Comparison of ENCODE assay signal across 18 mouse cellular contexts in the genomic region with DNA sequence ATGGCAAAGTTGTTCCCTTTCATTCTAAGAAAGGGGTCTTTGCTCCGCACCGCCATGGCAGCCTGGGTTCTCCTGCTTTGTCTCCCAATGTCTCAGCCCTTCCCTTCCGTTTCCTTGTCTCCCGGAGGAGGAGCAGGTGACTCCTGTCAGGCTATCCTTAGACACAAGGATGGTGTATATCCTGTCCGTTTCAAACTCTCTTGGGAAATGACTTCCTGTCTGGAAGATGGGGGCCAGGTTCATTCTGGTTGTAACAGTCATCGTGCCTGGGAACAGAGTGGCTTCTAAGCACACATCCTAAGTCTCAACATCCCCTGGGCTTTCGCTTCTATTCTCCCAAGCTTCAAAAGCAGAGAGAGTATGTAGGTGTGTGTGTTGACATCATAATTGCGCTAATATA.
"Had no signal": no experiment of that assay in that cellular context is flagged by ENCODE, and none has a peak within 500 bp of the region (broad histone marks: within the 10 kb centered on the region; RNA-seq: fewer than 3 reads in every experiment).

No protein-coding gene starts in this region.

- H3K4me3 ChIP-seq: midbrain, embryonic 10.5 days; midbrain, embryonic 12.5 days; myocyte; neural tube, embryonic 13.5 days; neural tube, embryonic 15.5 days had no signal

- H3K9me3 ChIP-seq: midbrain, embryonic 10.5 days; midbrain, embryonic 12.5 days; neural tube, embryonic 13.5 days had no signal

- DNase-seq: lung, embryonic 14.5 days; lung, postnatal 10 days; lung, postnatal 4 days; midbrain, embryonic 14.5 days; retina, postnatal 1 day; right cerebral cortex, adult 18-20 months; right cerebral cortex, postnatal 25 days; right cerebral cortex, postnatal 4 days; spleen, adult 18-20 months; thymus, adult 18-20 months; thymus, postnatal 14 days; thymus, postnatal 36 days had no signal

- H3K27me3 ChIP-seq: midbrain, embryonic 12.5 days; neural tube, embryonic 13.5 days; neural tube, embryonic 15.5 days had no signal

- H3K9ac ChIP-seq: lung, embryonic 14.5 days; midbrain, embryonic 12.5 days; neural tube, embryonic 13.5 days; neural tube, embryonic 15.5 days had no signal

- H3K4me1 ChIP-seq: midbrain, embryonic 10.5 days; midbrain, embryonic 12.5 days; neural tube, embryonic 13.5 days; neural tube, embryonic 15.5 days had no signal

- ATAC-seq: midbrain, embryonic 16.5 days had no signal

- H3K27ac ChIP-seq: midbrain, embryonic 10.5 days; midbrain, embryonic 12.5 days; neural tube, embryonic 13.5 days; neural tube, embryonic 15.5 days had no signal

- H3K4me2 ChIP-seq: lung, embryonic 14.5 days; midbrain, embryonic 12.5 days; neural tube, embryonic 13.5 days; neural tube, embryonic 15.5 days had no signal

- H3K36me3 ChIP-seq: midbrain, embryonic 10.5 days; midbrain, embryonic 12.5 days; neural tube, embryonic 13.5 days; neural tube, embryonic 15.5 days had no signal
